Mouse (Mus musculus): ENCODE measurements around the gene Ifna12.
"Not testable (repeated sequence)": the region's sequence is repeated elsewhere in the genome, so short reads cannot be mapped to it uniquely, and the experiment has no call there.

Ifna12 gene

DNA sequence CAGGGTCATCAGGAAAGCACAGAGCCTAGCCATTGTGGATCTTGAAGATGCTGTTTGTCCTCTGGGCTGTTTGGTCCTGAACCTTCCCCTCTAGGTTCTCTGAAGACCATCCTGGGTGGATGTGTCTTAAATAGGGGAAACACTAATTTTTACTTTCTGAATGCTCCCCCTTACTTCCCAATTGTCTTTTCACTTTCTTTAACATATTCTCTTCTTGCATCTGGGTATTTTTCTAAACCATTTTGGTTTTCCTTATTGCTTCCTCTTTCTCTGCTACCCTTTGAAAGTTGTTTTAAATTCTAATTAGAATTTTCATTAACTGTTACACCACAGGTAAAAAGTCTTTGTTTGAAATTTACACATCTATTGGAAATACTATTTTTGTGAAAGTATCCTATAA, at the start of gene Ifna12:
Gene Ifna12, minus strand, starts transcription at position 101 of the 400 bp plus-strand sequence.
- DNase-seq (ENCODE audit: low spot score in 2 of 2) = no peak

GRCm38 (mm10) chr4:88644359-88644758, 41.2 kb upstream of the Ifna12 start, which contains the start of gene Ifna13:
TSS of gene Ifna13 (minus strand) at chr4:88644459.
- DNase-seq (ENCODE audit: low spot score in 2 of 2) = no peak

DNA sequence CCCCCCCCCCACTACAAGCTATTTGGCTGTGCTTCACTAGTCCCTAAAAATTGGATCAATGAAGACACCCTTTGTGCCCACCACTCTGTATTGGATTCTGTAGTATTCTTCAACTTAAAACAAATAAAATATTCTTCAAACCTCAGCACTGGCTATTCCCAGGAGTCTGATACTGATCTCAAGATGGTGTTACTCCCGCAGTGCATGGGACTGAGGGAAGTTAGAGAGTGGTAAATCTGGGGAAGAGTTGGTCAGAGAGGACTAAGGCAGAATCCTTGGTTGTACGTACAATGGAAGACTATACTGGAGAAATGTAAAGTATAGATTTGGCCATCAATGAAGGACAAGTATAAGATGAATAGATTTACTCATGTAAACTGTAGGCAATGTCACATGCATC, 39.4 kb upstream of the Ifna12 start:
- DNase-seq (ENCODE audit: low spot score in 2 of 2) = no peak

GRCm38 (mm10) chr4:88641077-88641831, 38.1 kb upstream of the Ifna12 start:
- peak; percentile 57 to 85 for DNase-seq (ENCODE audit: low spot score in 2 of 2)

GRCm38 (mm10) chr4:88640704-88641076, 37.5 kb upstream of the Ifna12 start:
- no peak for DNase-seq (ENCODE audit: low spot score in 2 of 2)

DNA sequence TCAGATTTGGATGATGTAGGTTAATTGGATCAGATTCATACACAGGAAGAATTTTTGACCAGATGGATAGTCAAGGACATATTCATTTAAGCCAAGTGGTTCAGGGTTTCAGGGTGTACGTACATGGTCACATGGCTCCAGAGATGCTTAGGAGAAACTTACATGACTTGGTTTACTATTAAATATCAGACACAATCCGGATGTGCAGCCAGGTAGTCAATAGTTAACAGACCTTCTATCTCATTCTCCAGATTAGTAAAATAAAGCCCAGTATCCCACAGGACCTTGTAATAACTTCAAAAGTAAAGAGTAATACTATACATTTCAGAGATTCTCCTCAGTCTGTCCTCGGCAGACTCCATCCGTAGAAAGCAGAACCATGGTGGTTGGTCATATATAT, 31.1 kb upstream of the Ifna12 start, which contains the start of gene C87499:
Gene C87499, minus strand, starts transcription at position 101 of the 400 bp plus-strand sequence.
- DNase-seq (ENCODE audit: low spot score in 2 of 2) = no peak

DNA sequence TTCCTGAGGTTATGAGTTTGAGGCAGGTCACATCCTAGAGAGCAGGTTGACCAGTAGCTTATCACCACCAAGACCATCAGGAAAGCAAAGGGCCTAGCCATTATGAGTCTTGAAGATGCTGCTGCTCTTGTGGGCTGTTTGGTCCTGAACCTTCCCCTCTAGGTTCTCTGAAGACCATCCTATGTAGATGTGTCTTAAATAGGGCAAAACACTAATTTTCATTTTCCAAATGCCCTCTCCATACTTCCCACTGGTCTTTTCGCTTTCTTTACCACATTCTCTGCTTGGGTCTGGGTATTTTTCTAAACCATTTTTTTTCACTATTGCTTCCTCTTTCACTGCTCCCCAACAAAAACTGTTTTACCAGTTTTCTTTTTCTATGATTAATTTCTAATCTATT, 10.9 kb downstream of the Ifna12 start, which contains the start of gene Ifna9:
Gene Ifna9, minus strand, starts transcription at position 101 of the 400 bp plus-strand sequence.
- DNase-seq (ENCODE audit: low spot score in 2 of 2) = no peak

GRCm38 (mm10) chr4:88571698-88572097, 31.5 kb downstream of the Ifna12 start, which contains the start of gene Ifna14:
TSS of gene Ifna14 (minus strand) at chr4:88571798.
- no peak for DNase-seq (ENCODE audit: low spot score in 2 of 2)

- DNase-seq (ENCODE audit: low spot score in 2 of 2) = no peak
These were observed 41.4 kb downstream of the Ifna12 start for GRCm38 (mm10) chr4:88561791-88562190.

- DNase-seq (ENCODE audit: low spot score in 2 of 2) = not testable (repeated sequence)
These were observed 45.0 kb downstream of the Ifna12 start, which contains the start of gene Ifna15 for GRCm38 (mm10) chr4:88558145-88558544. TSS of gene Ifna15 (minus strand) at chr4:88558245.

Data from frontal cortex, postnatal 14 days (tissue).